Mouse (Mus musculus): Measurements from ENCODE around the gene Col27a1.
A peak's percentile ranks its signal among the peaks of the same experiment; 100 is the strongest.

- TF ChIP-seq EP300 (IDR thresholded peaks at IDR 0.05; ENCODE audit: low read depth) (no peak), CTCF (IDR thresholded peaks at IDR 0.05; ENCODE audit: low read depth) (peak; percentile 79)
These were observed 32.2 kb upstream of the Col27a1 start for GRCm38 (mm10) chr4:63181556-63181955.

Measured in liver, embryonic 14.5 days (tissue).